Mouse (Mus musculus) liver, embryonic 14.5 days (tissue): Measurements from ENCODE around the gene Tor2a.

ENCODE experiments used
- CTCF ChIP-seq: IDR thresholded peaks from 2 replicates; pipeline ENCODE4 v1.5.1; 2016; ENCODE audit warnings: antibody characterized with exemption, low read depth, control low read depth
- EP300 ChIP-seq: IDR thresholded peaks from 2 replicates; pipeline ENCODE4 v1.6.1; 2016; ENCODE audit warnings: antibody characterized with exemption, low read depth

DNA sequence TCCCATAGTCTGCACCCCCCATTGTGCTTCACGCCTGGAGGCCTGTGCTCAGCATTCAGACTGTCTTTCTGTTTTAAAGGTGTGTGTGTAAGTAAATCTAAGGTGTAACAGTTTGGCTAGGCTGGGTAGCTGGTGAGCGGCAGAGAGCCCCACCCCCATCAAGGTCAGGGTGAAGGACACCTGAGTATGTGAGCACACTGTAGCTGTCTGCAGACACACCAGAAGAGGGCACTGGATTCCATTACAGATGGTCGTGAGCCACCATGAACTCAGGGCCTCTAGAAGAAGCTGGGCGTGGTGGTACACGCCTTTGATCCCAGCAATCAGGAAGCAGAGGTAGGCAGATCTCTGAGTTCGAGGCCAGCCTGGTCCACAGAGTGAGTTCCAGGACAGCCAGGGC lies 24.7 kb downstream of the Tor2a start:
- TF ChIP-seq EP300 (no peak), CTCF (no peak)
